Mouse (Mus musculus) stomach, postnatal 0 days (tissue): Measurements from ENCODE around the gene Snap47.

ENCODE experiments used
- CTCF ChIP-seq: IDR thresholded peaks from 2 replicates; pipeline ENCODE4 v1.5.1; 2016; ENCODE audit warnings: antibody characterized with exemption, low read depth, mild to moderate bottlenecking, moderate library complexity
- EP300 ChIP-seq: optimal IDR thresholded peaks from 2 replicates; pipeline ENCODE3; 2016; ENCODE audit warnings: antibody characterized with exemption

DNA sequence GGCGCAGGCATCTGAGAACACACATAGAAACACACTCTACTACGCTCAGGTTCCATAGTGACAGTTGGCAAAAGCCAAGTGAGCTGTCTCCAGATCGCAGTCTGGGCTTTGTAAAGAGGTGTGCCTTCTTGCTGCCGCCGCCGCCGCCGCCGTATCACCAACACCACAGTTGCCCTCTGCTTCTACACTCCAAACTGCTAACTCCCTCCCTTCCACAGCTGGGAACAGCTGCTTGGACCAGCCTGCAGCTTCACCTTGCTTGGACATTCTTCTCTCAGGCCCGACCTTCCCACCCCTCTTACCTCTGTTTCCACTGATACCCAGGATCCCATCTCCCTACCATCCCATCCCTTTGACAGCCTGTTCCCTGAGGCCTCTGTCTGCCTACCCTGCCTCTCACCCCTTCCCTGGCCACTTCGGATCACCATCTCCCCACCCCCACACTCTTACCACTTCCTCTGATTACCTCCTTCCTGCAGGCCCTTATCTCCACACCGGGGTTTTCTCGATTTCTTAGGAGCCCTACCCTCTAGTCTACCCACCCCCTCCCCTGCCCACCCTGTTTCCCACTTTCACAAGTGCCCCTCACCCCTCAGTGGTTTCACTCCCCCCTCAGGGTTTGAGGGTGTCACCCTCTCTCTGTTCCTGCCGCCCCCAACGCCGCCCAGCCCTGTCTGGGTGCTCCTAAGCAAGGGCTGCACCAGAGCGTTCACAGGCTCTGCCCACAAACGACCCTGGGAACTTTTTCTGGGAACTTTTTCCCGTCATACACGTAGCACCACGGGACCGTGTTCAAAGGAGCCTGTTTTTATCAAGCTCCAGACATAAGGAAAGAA, 53.2 kb downstream of the Snap47 start:
- TF ChIP-seq EP300 (no peak), CTCF (no peak)
